Mouse (Mus musculus): ENCODE measurements at regions not wholly inside any gene's neighbourhood (a gene's known extent, or its start where the extent isn't known, plus 50 kb on each side); places are given as distances from the start of the nearest gene placed in this dataset.

DNA sequence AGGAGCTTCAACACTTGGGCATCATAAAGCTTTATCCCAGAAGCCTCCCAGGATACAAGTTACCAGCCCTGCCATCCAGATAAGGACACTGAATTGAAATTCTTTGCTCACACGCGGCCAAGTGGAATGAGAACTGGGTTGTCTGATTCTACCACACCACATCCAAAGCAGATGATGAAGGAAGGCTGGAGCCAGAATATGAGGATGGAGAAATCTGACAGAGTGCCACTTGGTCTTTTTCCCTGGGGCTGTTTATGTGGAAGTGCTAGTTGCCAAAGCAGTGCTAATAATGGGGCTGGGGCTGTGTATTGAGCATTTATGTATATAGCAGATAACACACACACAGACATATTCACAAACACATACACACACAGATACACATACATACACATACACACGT is 92.2 kb downstream of the Ephb3 start:
- H3K36me3 ChIP-seq = no peaks in the 10 kb centered on the region
- H3K4me3 ChIP-seq = no peak overlapping the region
- WGBS = 84% methylated on average over 3 of the region's 3 CpGs
- peaks cover 47% of the 10 kb centered on the region for H3K4me1 ChIP-seq
- H3K27me3 ChIP-seq (ENCODE audit: low read depth, poor library complexity, severe bottlenecking) = peaks cover 6% of the 10 kb centered on the region; the same call in 1 of the 2 replicates
- no peaks in the 10 kb centered on the region for H3K9me3 ChIP-seq (replicated peaks)
- peak overlapping the region; percentile 26; the same call in 1 of the 2 replicates for H3K27ac ChIP-seq
- no peak for DNase-seq (ENCODE audit: low spot score)

GRCm38 (mm10) chr16:21298866-21299265 is 94.3 kb downstream of the Ephb3 start:
- Histone ChIP-seq H3K4me3 (no peak overlapping the region), H3K27me3 (ENCODE audit: low read depth, poor library complexity, severe bottlenecking) (peaks cover 5% of the 10 kb centered on the region; the same call in 1 of the 2 replicates), H3K4me1 (peaks cover 32% of the 10 kb centered on the region), H3K36me3 (no peaks in the 10 kb centered on the region), H3K27ac (no peak overlapping the region), H3K9me3 (replicated peaks) (peaks cover 4% of the 10 kb centered on the region; the same call in 1 of the 2 replicates)
- WGBS = 66% methylated on average over 7 of the region's 7 CpGs
- no peak for DNase-seq (ENCODE audit: low spot score)

- Histone ChIP-seq H3K4me3 (no peak overlapping the region), H3K36me3 (no peaks in the 10 kb centered on the region), H3K4me1 (peaks cover 57% of the 10 kb centered on the region), H3K27ac (peak overlapping the region; percentile 58; the same call in 1 of the 2 replicates), H3K27me3 (ENCODE audit: low read depth, poor library complexity, severe bottlenecking) (peaks cover 9% of the 10 kb centered on the region; the same call in 1 of the 2 replicates), H3K9me3 (replicated peaks) (peaks cover 4% of the 10 kb centered on the region; the same call in 1 of the 2 replicates)
- WGBS = 89% methylated on average over 3 of the region's 3 CpGs
- no peak for DNase-seq (ENCODE audit: low spot score)
Observed at GRCm38 (mm10) chr16:21305859-21306258, 101.3 kb downstream of the Ephb3 start.

- DNase-seq (ENCODE audit: low spot score) = no peak
- Histone ChIP-seq H3K4me1 (peaks cover 78% of the 10 kb centered on the region), H3K4me3 (no peak overlapping the region), H3K36me3 (no peaks in the 10 kb centered on the region), H3K9me3 (replicated peaks) (no peaks in the 10 kb centered on the region; the same call in 1 of the 2 replicates), H3K27ac (peak overlapping the region; percentile 75), H3K27me3 (ENCODE audit: low read depth, poor library complexity, severe bottlenecking) (peaks cover 9% of the 10 kb centered on the region; the same call in 1 of the 2 replicates)
- WGBS = 64% methylated on average over 8 of the region's 8 CpGs
Observed at GRCm38 (mm10) chr16:21308513-21308912, 104.0 kb downstream of the Ephb3 start.

DNA sequence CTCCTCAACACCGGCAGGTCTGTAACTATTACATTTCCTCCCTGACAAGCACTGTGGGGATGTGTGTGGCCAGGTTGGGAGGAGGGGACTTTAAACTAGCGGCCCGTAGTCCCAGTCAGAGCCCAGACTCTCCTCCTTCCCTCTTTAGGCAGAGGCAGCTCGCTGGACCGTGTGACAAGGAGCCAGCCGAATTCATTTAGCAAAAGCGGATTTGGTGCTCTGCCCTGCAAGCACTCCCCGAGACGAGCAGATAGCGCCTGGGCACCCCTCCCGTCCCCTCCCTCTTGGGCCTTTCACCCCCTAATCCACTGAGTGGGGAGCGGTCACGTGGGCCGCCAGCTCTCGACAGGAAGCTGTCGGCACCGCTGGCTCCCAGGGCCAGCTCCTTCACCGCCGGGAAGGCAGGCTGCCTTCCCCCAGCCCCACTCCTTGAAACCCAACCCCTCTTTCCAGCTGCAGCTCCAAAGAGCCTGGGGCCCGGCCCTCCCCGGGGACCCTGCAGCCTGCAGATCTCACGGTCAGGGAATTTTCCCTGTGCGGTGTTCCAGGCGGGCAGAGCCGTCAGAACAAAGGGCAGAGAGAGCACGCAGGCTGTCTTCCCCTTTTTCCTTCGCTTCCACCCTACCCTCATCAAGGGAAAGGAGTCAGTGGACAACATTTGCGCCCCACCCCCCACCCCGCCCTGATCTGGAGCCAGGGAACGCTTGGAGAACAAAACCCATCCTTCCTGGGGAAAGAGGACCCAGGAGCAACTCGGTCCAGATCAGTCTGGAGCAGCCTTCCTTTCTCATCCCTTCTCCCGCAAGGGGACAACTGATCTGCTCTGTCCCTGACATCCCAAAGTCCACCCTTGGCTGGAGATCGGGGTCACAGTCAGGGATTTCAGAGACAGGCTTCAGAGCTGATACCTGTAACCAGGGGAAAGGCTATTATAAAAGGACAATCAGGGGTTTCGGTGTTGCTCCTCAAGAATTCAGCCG is 106.4 kb downstream of the Ephb3 start:
- H3K9me3 ChIP-seq (replicated peaks) = no peaks in the 10 kb centered on the region
- no peaks in the 10 kb centered on the region for H3K36me3 ChIP-seq
- DNase-seq (ENCODE audit: low spot score) = peak; percentile 89
- WGBS = 4% methylated on average over 35 of the region's 35 CpGs
- peak overlapping the region; percentile 96 for H3K27ac ChIP-seq
- H3K4me1 ChIP-seq = peaks cover 72% of the 10 kb centered on the region
- peaks cover 9% of the 10 kb centered on the region; the same call in 1 of the 2 replicates for H3K27me3 ChIP-seq (ENCODE audit: low read depth, poor library complexity, severe bottlenecking)
- H3K4me3 ChIP-seq = peak overlapping the region; percentile 48

DNA sequence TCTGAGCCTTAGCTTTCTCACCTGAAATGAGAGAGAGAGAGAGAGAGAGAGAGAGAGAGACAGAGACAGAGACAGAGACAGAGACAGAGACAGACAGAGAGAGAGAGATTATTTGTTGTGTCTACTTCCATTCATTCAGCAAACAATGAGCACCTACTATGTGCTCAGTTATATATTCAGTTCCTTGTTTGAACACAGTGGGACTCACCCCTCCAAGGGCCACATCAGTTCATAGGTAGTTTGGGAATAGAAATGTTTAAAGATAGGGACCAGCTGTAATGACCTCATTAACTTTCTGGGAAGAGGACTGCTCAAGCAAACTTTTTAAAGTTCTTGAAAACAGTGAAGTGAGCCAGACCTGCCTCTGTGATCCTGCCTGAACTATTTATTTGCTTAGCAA is 107.2 kb downstream of the Ephb3 start:
- Histone ChIP-seq H3K4me1 (peaks cover 64% of the 10 kb centered on the region), H3K4me3 (0 out of 2 replicates have a peak overlapping the region, but pooled peaks have one; percentile 48), H3K36me3 (no peaks in the 10 kb centered on the region), H3K9me3 (replicated peaks) (no peaks in the 10 kb centered on the region), H3K27me3 (ENCODE audit: low read depth, poor library complexity, severe bottlenecking) (peaks cover 9% of the 10 kb centered on the region; the same call in 1 of the 2 replicates), H3K27ac (peak overlapping the region; percentile 96)
- DNase-seq (ENCODE audit: low spot score) = no peak

DNA sequence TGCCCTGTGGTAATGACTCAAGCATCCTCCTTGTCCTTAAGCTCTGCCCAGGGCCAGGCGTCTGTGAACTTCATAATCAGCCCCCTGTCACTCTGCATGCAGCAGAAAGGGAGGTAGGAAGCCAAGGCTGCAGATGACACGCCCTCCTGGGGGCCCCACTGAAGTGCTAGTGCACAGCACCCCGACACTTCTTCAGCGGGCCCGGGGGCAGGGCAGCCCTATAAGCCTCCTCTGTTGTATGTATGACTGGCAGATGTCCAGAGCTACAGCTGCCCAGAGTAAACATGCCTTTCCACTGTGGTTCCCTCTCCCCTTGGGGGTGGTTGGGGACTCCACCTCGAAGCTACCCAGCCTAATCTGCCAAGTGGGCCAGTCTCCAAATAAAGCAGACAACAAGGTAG is 107.2 kb upstream of the Vps8 start:
- Histone ChIP-seq H3K4me3 (no peak overlapping the region), H3K4me1 (peaks cover 53% of the 10 kb centered on the region), H3K36me3 (no peaks in the 10 kb centered on the region), H3K9me3 (replicated peaks) (no peaks in the 10 kb centered on the region), H3K27me3 (ENCODE audit: low read depth, poor library complexity, severe bottlenecking) (no peaks in the 10 kb centered on the region), H3K27ac (peak overlapping the region; percentile 27; the same call in 1 of the 2 replicates)
- WGBS = 67% methylated on average over 6 of the region's 6 CpGs
- DNase-seq (ENCODE audit: low spot score) = no peak

DNA sequence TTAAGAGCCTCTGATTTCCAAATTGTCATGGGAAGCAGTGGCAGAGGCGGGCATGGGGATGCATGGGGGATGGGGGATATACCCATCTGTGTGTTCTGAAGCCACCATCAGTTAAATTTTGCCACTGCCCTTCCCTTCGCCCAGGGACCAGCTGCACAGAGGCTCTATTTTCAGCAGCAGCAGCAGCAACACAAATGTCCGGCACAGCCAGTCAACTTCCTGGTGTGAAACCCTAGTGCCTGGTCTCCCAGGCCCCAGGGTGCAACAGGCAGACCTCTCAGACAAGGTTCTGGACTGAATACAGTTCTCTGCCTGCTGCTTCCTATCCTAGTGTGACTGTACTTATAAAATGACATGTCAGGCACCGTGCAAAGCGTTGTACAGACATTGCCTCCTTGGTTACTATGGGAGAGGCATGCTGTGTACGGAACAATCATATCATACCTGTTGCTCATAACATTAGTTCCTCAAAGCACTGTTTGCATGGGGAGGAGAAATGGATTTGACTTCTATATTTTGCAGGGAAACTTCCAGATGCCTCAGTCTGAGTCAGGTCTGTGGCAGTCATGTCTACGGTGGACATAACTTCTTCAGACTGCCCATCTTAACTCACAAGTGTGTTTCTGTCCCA is 104.8 kb upstream of the Vps8 start:
- DNase-seq (ENCODE audit: low spot score) = no peak
- Histone ChIP-seq H3K4me3 (no peak overlapping the region), H3K9me3 (replicated peaks) (no peaks in the 10 kb centered on the region), H3K4me1 (peaks cover 45% of the 10 kb centered on the region), H3K27ac (peak overlapping the region; percentile 51; the same call in 1 of the 2 replicates), H3K27me3 (ENCODE audit: low read depth, poor library complexity, severe bottlenecking) (no peaks in the 10 kb centered on the region), H3K36me3 (no peaks in the 10 kb centered on the region)
- WGBS = 85% methylated on average over 7 of the region's 7 CpGs

DNA sequence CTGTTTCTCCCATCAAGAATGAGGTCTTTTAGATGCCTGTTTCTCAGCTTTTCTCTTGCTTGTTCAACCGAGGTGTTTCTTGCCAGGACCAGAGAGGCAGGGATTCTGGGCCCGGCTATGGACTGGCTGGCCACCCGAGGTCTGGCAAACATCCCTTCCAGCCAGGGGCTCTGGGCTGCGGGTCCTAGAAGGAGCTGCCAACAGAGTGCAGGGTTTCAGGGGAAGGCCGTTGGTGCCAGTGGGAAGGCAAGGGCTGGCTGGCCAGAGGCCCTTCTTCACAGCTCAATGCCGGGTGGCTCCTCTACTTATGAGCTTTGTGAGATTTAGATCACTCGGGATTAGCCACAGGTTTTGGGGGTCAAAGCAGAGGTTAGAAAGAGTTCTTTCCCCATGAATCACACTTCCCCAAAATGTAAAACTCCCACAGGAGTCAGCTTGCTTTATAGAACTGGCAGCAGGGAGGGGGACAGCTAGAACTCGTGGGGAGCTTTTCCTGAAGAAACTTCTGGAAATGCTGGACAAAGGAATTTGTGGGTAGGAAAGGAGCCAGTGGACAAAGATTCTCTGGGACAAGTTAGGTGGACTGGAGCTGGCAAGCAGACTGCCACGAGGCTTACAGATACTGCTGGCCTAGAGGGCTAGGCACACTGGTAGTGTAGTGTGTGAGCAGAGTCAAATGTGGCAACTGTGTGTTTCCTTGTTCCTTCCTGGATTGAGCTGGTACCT is 104.1 kb upstream of the Vps8 start:
- Histone ChIP-seq H3K9me3 (replicated peaks) (no peaks in the 10 kb centered on the region), H3K27me3 (ENCODE audit: low read depth, poor library complexity, severe bottlenecking) (no peaks in the 10 kb centered on the region), H3K4me1 (peaks cover 42% of the 10 kb centered on the region), H3K27ac (peak overlapping the region; percentile 51; the same call in 1 of the 2 replicates), H3K36me3 (no peaks in the 10 kb centered on the region), H3K4me3 (no peak overlapping the region)
- no peak for DNase-seq (ENCODE audit: low spot score)
- WGBS = 74% methylated on average over 9 of the region's 9 CpGs

DNA sequence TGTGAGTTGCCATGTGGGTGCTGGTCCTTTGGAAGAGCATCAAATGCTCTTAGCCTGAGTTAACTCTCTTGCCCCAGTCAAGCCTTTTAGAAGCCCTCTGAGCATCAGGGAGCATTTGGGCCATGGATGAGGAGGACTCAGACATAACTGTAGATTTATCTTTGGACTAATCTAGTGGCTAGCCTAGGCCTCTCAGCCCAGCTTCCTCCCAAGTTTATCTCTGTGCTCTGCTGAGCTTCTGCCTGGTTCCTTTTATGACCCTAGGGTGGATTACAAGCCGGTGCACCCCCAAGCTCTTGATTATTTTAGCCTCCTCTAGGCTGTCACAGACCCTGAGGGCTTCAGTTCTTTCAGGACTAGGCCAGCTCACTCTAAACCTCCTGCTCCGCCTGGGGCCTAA is 102.6 kb upstream of the Vps8 start:
- no peak overlapping the region for H3K4me3 ChIP-seq
- H3K27me3 ChIP-seq (ENCODE audit: low read depth, poor library complexity, severe bottlenecking) = no peaks in the 10 kb centered on the region
- H3K9me3 ChIP-seq (replicated peaks) = no peaks in the 10 kb centered on the region
- 65% methylated on average over 2 of the region's 2 CpGs for WGBS
- H3K27ac ChIP-seq = no peak overlapping the region
- DNase-seq (ENCODE audit: low spot score) = no peak
- H3K4me1 ChIP-seq = peaks cover 46% of the 10 kb centered on the region
- no peaks in the 10 kb centered on the region for H3K36me3 ChIP-seq

- Histone ChIP-seq H3K4me1 (peaks cover 41% of the 10 kb centered on the region), H3K9me3 (replicated peaks) (no peaks in the 10 kb centered on the region), H3K27me3 (ENCODE audit: low read depth, poor library complexity, severe bottlenecking) (no peaks in the 10 kb centered on the region), H3K27ac (peak overlapping the region; percentile 46; the same call in 1 of the 2 replicates), H3K36me3 (no peaks in the 10 kb centered on the region), H3K4me3 (no peak overlapping the region)
- 49% methylated on average over 18 of the region's 18 CpGs for WGBS
- no peak for DNase-seq (ENCODE audit: low spot score)
Observed at GRCm38 (mm10) chr16:21321188-21322070, 101.5 kb upstream of the Vps8 start.

DNA sequence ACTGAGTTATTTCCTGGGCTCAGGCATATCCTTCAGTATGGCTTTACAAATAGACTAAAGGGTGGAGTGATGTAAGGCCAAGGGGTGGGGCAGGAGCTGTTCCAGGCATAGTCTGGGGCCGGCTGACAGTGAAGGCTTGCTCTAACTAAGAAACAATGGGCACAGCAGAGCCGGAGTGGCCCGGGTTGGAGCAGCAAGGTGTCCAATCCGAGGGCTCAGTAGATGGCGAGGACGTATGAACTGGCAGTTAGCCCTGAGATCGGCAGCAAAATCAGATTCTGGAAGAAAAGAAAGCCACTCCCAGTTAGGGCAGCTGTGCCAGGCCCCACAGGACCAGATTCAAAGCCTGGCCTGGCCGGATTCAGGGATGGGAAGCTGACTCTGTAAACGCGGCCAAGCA is 100.5 kb upstream of the Vps8 start:
- WGBS = 72% methylated on average over 10 of the region's 10 CpGs
- Histone ChIP-seq H3K4me1 (peaks cover 40% of the 10 kb centered on the region), H3K4me3 (no peak overlapping the region), H3K36me3 (no peaks in the 10 kb centered on the region), H3K9me3 (replicated peaks) (no peaks in the 10 kb centered on the region), H3K27ac (peak overlapping the region; percentile 39; the same call in 1 of the 2 replicates), H3K27me3 (ENCODE audit: low read depth, poor library complexity, severe bottlenecking) (no peaks in the 10 kb centered on the region)
- DNase-seq (ENCODE audit: low spot score) = no peak
